Mouse (Mus musculus) embryonic fibroblast, embryonic 13.5 days (primary cell): ENCODE results near the gene Zmynd10. TPM values are rescaled to one million over a fixed set of nuclear protein-coding genes. Genes with fewer than 3 reads are reported as not detected.

Experiments used
- H3K27ac ChIP-seq: 2 replicates; pipeline ENCODE4 v1.5.1; 2012; ENCODE audit warnings: low read length, control low read depth, inconsistent platforms; ENCODE audit not compliant: insufficient read depth
- H3K4me1 ChIP-seq: 2 replicates; pipeline ENCODE4 v1.6.1; 2011; ENCODE audit warnings: low read length; ENCODE audit not compliant: control insufficient read depth, insufficient read depth
- H3K4me3 ChIP-seq: 2 replicates; pipeline ENCODE4 v1.5.1; 2011; ENCODE audit warnings: mild to moderate bottlenecking, control low read depth, low read length; ENCODE audit not compliant: insufficient read depth
- CTCF ChIP-seq: IDR thresholded peaks from 2 replicates; pipeline ENCODE4 v1.5.1; 2011; ENCODE audit warnings: mild to moderate bottlenecking, control low read depth, low read length, moderate library complexity, borderline replicate concordance; ENCODE audit not compliant: insufficient read depth
- POLR2A ChIP-seq: IDR thresholded peaks from 2 replicates; pipeline ENCODE4 v1.6.1; 2011; ENCODE audit warnings: low read depth, mild to moderate bottlenecking, control low read depth, low read length, moderate library complexity
- polyA plus RNA-seq: library from polyadenylated mRNA; stranded (reverse); fragments of >200 nt; gene quantifications from 2 replicates; pipeline ENCODE4 v1.2.4, GENCODE M21; 2011; ENCODE audit warnings: low read depth; ENCODE audit not compliant: missing spikeins, insufficient read length

Zmynd10 gene
- polyA plus RNA-seq, 1 experiment = 0.79 TPM

GRCm38 (mm10) chr9:107577871-107578270 is 30.8 kb downstream of the Zmynd10 start:
- H3K4me3 ChIP-seq = no peak overlapping the region
- no peak overlapping the region for H3K27ac ChIP-seq
- TF ChIP-seq POLR2A = no peak
- TF ChIP-seq CTCF = no peak
- H3K4me1 ChIP-seq = peaks cover 5% of the 10 kb centered on the region; the same call in 1 of the 2 replicates

DNA sequence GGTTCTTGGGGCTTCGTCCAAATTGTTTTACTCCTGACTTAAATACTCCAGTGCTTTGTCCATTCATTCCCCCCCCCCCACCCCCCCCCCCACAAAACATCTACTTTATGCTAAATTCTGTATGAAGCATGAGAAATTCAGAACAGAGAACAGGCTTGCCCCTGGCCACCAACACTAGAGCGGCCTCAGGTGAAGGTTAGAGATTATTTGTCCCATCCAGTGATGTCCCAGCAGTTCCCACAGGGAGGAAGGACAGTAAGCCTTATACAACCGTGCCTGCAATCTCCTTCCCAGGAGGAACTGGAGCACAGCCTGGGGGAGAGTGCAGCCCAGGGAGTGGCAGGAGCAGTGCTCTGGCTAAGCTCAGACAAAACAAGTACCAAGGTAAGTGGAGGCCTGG is 31.5 kb downstream of the Zmynd10 start, which contains the start of gene Naa80:
Naa80 (plus strand) TSS at position 301 of the 400 bp plus-strand sequence.
- Histone ChIP-seq H3K4me1 (peaks cover 5% of the 10 kb centered on the region; the same call in 1 of the 2 replicates), H3K4me3 (no peak within 1 kb of the TSS), H3K27ac (no peak within 1 kb of the TSS)
- no peak for TF ChIP-seq POLR2A

GRCm38 (mm10) chr9:107579023-107579900 is 32.2 kb downstream of the Zmynd10 start:
- Histone ChIP-seq H3K4me3 (no peak overlapping the region), H3K27ac (no peak overlapping the region), H3K4me1 (peaks cover 5% of the 10 kb centered on the region; the same call in 1 of the 2 replicates)
- TF ChIP-seq CTCF = no peak
- TF ChIP-seq POLR2A = 0 out of 2 replicates have a peak, but pooled peaks have one; percentile 7

DNA sequence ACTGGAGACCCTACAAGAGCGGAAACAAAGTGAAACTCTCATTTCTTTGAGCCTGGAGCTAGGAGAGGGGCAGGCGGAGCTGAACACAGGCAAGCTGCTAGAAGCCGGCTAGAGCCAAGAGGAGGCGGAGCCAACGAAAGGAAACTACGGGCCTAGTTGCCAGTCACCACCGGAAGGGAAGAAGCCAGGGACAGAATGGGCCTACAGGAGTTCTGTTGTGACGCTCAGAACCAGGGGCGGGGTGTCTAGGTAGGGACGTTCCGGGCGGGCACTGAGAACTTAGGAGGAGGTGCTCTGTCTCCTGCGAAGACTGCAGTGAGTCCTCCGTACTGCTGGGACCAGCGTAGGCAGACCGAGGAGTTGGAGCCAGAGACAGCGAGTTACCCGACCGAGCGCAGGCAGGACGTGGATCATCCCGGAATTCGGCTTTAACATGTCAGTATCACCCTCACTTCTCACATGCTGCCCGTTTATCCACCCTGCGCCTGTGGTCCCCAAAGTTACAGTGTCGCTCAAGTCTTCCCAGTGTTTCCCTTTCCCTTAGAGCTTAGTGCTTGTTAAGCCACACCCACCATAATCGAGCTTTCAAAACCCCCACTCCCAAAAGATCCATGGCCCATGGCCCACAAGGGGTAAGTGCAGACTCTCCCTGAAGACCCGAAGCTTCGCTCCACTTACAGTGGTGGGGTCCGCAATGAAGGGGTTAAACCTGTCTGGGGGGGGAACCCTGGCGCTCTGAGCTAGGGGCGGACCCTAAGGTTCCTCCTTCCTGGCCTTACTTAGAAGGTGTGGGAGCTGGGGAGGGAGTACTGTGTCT is 33.6 kb downstream of the Zmynd10 start, which contains the start of gene Hyal3:
Hyal3 (plus strand) TSS at position 318 of the 817 bp plus-strand sequence.
- peak within 1 kb of the TSS; percentile 71 for H3K27ac ChIP-seq
- peaks cover 5% of the 10 kb centered on the region; the same call in 1 of the 2 replicates for H3K4me1 ChIP-seq
- peak within 1 kb of the TSS; percentile 61 for H3K4me3 ChIP-seq
- TF ChIP-seq POLR2A (peak; percentile 87), CTCF (no peak)

DNA sequence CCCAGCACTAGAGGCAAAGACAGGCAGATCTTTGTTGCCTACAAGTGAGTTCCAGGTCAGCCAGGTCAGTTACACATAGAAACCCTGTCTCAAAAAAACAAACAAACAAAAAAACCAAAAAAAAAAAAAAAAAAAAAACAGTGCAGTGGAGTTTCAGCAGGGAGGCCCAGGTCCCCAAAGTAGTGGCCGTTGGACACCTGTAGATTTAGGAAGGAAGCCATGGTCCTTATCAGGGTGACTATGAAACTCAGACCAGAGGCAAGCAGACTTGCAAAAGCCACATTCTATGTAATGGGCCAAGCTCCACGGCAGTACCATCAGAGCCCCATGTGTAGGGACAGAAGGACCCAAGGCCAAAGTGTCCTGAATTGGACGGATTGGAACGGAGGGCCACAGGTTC is 34.5 kb downstream of the Zmynd10 start:
- peaks cover 5% of the 10 kb centered on the region; the same call in 1 of the 2 replicates for H3K4me1 ChIP-seq

DNA sequence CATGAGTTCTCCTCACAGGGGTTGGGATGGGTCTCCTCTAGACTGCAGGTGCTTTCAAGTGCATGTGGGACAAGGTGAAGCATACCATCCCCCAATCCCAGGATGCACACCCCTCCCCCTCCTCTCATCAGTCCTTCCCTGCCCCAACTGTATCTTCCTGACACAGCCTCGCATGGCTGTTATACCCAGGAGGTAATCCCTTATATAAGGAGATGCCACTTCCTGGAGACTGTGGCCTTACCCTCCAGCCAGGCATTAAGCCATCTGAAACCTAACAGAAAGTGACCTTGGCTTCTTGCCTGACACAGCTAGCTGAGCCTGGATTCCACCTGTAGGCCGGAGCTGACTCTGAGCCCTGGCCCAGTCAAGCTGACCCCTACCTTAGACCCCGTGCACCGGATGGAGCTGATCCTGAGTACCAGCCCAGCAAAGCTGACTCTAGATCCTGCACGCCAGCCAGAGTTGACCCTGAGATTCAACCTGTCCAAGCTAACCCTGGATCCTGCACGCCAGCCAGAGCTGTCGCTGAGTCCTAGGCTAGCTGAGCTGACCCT is 35.5 kb downstream of the Zmynd10 start:
- H3K4me3 ChIP-seq = no peak overlapping the region
- TF ChIP-seq CTCF (no peak), POLR2A (no peak)

More for the DNA sequence above, 34.5 kb downstream of the Zmynd10 start:
- Histone ChIP-seq H3K27ac (no peak overlapping the region), H3K4me3 (peak overlapping the region; percentile 61)
- no peak for TF ChIP-seq POLR2A
- no peak for TF ChIP-seq CTCF

DNA sequence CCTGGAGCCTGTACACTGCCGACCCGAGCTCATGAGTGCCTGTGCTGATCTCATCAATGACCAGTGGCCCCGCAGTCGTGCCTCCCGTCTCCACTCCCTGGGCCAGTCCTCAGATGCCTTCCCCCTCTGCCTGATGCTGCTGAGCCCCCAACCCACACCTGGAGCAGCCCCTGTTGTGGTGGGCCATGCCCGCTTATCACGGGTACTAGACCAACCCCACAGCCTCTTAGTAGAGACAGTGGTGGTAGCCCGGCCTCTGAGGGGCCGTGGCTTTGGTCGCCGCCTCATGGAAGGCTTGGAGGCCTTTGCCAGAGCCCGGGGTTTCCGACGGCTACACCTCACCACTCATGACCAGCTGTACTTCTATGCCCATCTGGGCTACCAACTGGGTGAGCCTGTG is 36.1 kb downstream of the Zmynd10 start:
- Histone ChIP-seq H3K4me3 (no peak overlapping the region), H3K27ac (no peak overlapping the region), H3K4me1 (peaks cover 5% of the 10 kb centered on the region; the same call in 1 of the 2 replicates)
- TF ChIP-seq CTCF = no peak
- no peak for TF ChIP-seq POLR2A

More for the DNA sequence above, 35.5 kb downstream of the Zmynd10 start:
- no peak overlapping the region for H3K27ac ChIP-seq
- H3K4me1 ChIP-seq = peaks cover 5% of the 10 kb centered on the region; the same call in 1 of the 2 replicates

GRCm38 (mm10) chr9:107586504-107586903 is 39.4 kb downstream of the Zmynd10 start:
- Histone ChIP-seq H3K4me1 (peaks cover 5% of the 10 kb centered on the region; the same call in 1 of the 2 replicates), H3K4me3 (no peak overlapping the region), H3K27ac (no peak overlapping the region)
- TF ChIP-seq CTCF (no peak), POLR2A (no peak)
